Mouse (Mus musculus): ENCODE measurements around the gene Mdga2.

Gene Mdga2

DNA sequence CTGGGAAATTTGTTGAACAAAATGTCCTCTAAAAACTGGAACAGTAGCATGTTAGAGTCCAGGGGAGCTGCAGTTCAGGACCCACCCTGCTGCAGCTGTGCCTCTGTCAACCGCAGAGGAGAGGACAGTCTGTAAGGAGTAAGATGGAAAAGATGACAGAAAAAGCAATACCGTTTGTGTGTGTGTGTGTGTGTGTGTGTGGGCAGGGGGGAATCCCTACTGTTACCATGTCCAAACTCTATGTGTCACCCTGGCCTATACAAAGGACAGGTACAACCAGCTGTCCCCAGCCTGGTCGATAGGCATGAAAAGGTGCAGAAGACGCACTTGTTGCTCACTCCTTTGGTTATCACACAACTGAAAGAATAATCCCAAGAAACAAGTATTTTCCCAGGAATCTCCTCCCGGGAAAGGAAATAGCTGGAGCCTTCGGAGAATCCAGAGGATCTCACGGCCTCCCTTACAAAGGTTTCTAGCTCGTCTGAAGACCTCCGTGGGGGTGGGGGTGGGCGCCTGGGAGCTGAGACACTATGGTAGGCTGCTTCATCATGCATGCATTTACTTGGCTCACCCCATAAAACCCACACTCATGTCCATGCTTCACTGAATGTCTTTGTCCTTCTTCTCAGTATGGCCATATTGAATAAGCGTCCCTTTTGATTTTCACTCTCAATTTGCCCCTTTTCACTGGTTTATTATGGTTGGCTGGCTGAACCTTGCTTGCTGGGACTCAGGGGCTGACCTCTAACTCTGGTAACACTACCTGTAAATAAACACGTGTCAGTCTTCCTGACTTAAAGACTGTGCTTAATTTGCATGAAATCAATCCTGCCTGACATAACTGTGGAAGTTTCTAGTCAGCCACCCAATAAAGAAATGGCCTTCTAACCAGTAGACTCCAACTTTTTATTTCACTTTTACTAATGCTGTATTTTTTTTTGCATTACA, 573.5 kb downstream of the Mdga2 start:
- no peak for DNase-seq

DNA sequence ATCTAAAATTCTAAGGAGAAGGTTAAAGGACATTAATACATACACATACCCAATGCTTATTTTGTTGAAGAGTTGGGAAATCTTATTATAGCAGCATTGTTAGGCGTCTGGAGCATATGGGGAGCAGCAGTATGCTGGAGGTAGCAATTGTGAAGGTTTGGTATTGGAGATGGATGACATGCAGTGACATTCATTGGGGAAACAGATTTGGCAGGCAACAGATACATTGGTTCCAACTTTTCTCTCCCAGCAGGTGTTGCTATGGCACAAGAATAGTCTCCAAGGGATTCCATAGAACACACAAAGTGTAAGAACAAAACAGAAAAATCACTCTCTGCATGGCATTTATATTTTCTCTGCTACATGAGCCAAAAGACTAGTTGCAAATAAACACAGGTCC, 581.9 kb downstream of the Mdga2 start:
- no peak for DNase-seq

DNA sequence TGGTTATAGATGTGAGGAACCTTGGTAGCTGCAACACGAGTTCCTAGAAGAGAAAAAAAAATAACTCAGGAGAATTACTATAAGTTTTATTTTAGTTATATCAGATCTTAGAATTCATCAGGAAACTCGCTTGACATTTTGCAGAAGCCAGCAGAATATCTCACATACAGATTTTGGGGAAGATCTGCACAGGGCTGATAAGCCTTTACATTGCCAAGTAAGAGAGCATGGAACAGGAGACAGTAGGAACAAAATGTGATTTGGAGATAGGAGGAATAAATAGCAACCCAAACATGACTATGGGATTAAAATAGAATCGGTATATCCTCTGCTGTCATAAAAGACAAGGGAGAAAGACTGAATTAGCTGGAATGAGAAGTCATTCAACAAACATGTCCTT, 602.4 kb downstream of the Mdga2 start:
- DNase-seq, result no peak

DNA sequence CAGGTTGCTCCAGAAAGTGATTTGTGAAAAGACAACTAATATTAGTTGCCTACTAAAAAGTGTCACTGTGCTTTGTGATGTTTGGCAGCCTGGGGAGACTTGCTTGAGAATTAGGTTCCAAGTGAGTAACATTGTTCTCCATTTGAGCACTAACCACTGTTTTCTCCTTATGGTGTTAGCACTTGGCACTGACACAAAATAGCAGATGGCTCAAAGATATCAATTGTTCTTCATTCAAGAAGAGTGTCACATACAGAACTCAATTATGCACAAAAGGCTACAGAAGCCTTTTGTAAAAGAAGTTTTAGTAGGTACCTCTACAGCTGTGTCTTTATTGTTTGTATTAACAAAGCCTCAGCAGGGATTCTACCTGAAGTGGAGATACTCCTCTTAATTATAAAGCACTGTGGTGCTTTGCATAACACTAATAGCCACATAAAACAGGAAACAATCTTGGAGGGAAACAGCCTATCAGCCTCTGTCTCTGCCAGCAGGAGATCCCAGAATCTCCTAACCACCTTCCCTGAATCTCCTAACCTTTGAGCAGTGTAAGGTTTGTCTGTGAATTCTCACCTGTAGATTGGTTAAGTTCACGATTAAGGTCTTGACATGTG, 630.6 kb downstream of the Mdga2 start:
- peak; percentile 55 for DNase-seq

DNA sequence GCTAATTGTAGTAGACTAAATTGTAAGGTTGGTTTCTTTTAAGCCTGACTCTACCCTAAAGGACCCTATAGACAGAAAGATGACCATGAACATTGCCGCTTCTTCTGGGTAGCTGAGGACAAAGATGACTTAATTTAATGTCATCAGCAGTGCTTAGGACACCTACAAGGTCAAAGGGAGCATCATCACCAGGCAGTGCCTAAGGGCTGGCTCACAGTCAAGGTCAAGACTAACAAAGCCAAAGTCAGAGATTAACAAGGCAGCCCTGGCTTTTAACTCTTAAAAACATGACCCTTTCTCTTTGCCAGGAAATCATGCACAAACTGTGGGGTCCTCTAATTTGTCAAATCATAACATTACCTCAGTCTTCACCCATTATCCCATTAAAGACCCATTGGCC, 657.0 kb downstream of the Mdga2 start:
- no peak for DNase-seq

DNA sequence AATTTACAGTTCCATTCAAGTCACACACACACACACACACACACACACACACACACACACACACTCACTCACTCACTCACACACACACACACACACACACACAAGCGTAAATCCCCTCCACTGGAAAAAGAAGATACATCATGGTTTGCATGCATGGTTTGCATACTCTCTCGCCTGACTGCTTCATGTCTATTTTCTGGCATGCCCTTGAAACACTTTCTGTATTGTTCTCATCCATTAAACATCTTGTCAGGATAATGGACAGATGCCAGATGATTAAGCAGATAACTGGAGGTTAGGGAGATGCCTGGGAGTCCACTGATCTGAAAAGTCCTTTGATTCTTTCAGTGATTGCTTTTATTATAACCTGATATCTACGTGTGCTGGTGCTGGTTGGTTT, 665.5 kb downstream of the Mdga2 start:
- DNase-seq, result peak; percentile 93

DNA sequence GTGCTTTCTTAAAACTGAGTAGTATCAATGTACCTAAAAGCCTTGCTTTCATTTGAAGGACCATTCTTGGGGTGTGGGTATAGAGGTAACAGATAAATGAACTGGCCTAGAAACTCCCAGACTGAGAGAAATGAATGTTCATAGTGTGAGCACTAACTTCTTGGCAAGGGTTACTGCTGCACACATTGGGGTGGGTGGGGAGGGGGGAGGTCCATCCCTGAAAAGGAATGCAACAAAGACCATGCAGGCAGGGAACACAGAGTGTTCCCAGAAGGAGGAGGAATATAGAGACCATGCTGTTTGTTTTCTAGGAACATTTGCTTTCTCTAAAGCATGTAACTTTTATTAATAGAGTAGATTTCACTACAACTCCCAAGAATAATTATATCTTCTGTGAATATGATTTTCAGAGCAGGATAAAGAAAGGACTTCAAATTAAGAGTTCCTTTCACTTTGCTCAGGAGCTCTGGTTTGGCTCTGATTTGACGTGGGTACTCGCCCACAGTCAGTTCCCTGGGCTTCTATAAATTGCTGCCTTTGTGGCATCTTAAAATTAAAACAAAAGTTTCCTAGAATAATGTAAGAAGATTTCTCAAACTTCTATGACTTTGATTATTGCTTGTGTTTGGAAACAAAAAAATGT, 666.0 kb downstream of the Mdga2 start:
- peak; percentile 42 for DNase-seq

DNA sequence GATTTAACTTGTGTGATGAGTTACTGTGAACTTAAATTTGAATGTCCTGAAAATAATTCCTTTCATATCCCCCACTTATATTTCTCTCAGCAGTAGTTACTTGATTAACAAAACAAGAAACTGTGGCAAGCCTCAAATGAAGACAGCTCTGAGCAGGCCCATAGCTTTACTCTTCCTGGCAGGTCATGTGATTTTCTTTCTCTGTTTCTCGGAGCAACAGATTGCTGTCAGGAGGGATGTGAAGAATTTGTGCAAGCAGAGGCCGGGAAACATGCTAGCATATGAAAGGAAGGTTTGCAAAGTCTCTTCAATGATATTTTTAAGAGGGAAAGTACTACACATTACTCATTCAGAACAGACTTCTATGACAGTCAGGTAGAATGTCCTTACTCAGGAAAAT, 697.4 kb downstream of the Mdga2 start:
- DNase-seq, result no peak

DNA sequence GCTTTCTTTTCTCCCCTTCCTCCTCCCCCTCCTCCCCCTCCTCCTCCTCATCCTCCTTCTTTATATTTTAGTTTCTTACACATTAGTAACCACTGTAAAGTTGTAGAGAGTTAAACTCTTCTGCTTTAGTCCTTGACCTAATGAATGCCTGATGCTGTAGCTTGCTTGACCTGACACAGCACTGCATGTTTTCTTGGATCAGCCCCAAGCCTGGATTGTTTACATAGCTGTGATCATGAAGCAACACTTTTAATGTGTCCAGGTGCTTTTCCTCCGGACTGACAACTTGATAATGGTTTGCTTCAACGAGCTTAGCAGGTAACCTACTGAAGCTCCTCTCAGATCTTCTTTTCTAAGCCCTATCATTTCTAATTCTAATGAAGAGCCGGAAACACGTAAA, 723.1 kb downstream of the Mdga2 start:
- DNase-seq, result no peak

DNA sequence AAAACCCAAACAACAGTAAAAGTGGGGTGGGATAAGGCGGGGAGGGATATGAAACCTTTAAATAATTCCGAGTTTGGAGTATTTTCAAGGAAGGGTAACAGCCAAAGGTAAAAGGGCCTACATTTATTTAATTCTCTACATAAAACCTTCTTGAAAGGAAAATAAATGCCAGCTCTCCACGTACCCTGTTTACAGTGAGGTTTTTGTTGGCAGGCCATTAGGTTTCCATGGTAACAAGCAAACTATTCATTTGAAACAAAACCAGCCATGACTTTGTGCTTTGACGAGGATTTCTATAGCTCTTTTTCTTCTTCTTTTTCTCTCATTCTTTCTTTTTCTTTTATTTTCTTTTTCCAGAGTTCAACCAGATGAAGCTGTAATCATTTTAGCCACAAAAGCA, 751.5 kb downstream of the Mdga2 start:
- DNase-seq, result peak; percentile 7

DNA sequence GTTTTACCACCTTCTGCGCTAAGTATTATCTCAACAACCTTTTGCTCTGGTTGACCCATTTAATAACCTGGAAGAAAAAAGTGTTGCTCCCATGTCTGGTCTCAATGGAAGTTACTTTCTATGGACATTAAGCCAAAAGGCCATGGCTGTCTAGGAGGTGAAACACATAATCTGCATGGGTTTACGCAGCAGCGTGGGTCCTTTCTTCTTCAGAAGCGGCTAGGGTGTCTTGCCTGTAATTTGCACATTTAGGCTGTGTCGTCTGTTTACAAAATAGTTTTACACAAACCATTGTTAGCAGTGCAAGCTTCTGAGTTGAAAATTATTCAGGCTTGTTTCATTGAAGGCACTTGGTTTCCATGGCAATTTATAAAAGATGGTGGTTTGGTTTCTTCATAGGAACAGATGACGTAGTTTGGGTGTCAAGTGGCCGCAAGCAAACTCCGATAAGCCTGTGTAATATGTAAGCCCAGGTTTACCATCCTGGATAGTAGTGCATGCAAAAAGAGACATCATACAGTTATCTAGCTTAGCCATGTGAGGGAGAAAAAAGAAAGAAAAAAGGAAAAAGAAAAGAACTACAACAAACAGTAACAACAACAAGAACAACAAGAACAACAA, 752.0 kb downstream of the Mdga2 start:
- DNase-seq, result no peak

DNA sequence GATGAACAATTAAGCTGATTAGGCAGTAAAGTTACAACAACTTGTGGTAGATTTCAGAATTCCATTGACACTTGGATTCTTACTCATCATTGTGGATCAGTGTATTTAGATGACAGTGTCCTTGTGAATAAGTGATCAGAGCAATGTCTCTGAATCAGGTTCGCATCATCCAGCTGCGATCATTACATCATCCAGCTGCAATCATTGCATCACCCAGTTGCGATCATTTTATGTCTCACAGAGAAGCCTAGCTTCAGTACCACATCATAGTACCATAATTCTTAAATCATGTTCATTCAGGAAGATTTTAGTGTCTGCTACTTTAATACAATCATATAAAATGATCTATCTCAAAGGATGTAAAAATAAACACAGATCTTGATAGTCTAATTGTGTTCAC, 756.8 kb downstream of the Mdga2 start:
- no peak for DNase-seq

DNA sequence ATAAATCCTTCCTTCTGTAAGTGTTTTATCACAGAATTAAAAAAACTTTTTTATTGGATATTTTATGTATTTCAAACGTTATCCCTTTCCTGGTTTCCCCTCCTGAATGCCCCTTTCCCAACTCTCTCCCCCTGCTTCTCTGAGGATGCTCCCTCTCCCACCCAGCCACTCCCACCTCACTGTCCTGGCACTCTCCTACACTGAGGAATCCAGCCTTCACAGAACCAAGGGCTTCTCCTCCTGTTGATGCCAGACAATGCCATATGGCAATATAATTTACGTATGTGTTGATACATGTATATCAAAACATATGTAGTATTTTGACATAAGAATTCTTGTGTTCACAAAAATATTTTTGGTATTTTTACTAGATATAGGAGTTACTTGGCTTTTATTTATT, 779.0 kb downstream of the Mdga2 start:
- no peak for DNase-seq
